Mouse (Mus musculus) G1E (cell line): Measurements from ENCODE around the gene Cd72. TPM values are rescaled to one million over a fixed set of nuclear protein-coding genes. Genes with fewer than 3 reads are reported as not detected.

Experiments used
- ATAC-seq: 2 replicates; pipeline ENCODE4 v1.8.0; 2016; ENCODE audit warnings: mild to moderate bottlenecking; ENCODE audit not compliant: insufficient number of reproducible peaks, poor library complexity, low FRiP score, severe bottlenecking; ENCODE audit errors: extremely low read depth
- DNase-seq: peaks from one replicate; pipeline ENCODE4 v3.0.0; 2012; ENCODE audit warnings: low spot score
- H3K27me3 ChIP-seq: 2 replicates; pipeline ENCODE4 v1.6.1; 2012; ENCODE audit warnings: mild to moderate bottlenecking, low read length, inconsistent platforms; ENCODE audit not compliant: insufficient read depth
- H3K36me3 ChIP-seq: replicated peaks from 2 replicates; pipeline ENCODE3; 2012; ENCODE audit warnings: mild to moderate bottlenecking, inconsistent platforms
- H3K4me1 ChIP-seq: 2 replicates; pipeline ENCODE4 v1.6.1; 2012; ENCODE audit warnings: low read depth, low read length, inconsistent platforms, mixed read lengths; ENCODE audit not compliant: insufficient read depth
- H3K4me3 ChIP-seq: 2 replicates; pipeline ENCODE4 v1.5.1; 2012; ENCODE audit warnings: low read depth, mild to moderate bottlenecking, inconsistent platforms, low read length, moderate library complexity, mixed read lengths
- H3K9me3 ChIP-seq: replicated peaks from 2 replicates; pipeline ENCODE4 v1.6.1; 2012; ENCODE audit warnings: inconsistent platforms
- CTCF ChIP-seq: IDR thresholded peaks from 2 replicates; pipeline ENCODE4 v1.5.1; 2012; ENCODE audit warnings: low read depth, low read length, inconsistent platforms, mixed read lengths
- GATA1 ChIP-seq: IDR thresholded peaks from 2 replicates; pipeline ENCODE4 v1.6.1; 2012; ENCODE audit warnings: borderline replicate concordance, low read length, inconsistent platforms, mixed read lengths
- GATA2 ChIP-seq: IDR thresholded peaks from 2 replicates; pipeline ENCODE4 v1.6.1; 2012; ENCODE audit warnings: low read depth, low read length, inconsistent platforms, borderline replicate concordance
- POLR2AphosphoS5 ChIP-seq: IDR thresholded peaks from 2 replicates; pipeline ENCODE4 v1.6.1; 2012; ENCODE audit warnings: low read depth, low read length, inconsistent platforms; ENCODE audit not compliant: insufficient replicate concordance
- TAL1 ChIP-seq: conservative IDR thresholded peaks from 2 replicates; pipeline ENCODE4 v1.6.1; 2012; ENCODE audit warnings: low read depth, low read length, inconsistent platforms, mixed read lengths
- polyA plus RNA-seq: library from polyadenylated mRNA; stranded (reverse); fragments of >175 nt; gene quantifications from 2 replicates; pipeline ENCODE4 v1.2.3, GENCODE M21; 2012
- total RNA-seq, 2 experiments: library from RNA; stranded (forward) in 1 of 2; stranded (reverse) in 1 of 2; fragments of 200-1000 nt in 1 of 2; fragments of >200 nt in 1 of 2; fragmentation: Nextera tagmentation in 1 of 2; gene quantifications; 2 replicates each; pipeline ENCODE4 v1.2.3; 2014 to 2017

Gene Cd72
- total and polyA plus RNA-seq, 3 experiments: 0.16 to 1.5 TPM; not detected in 1

GRCm38 (mm10) chr4:43419801-43420281 lies 34.6 kb downstream of the Cd72 start:
- Histone ChIP-seq H3K9me3 (peaks cover 26% of the 10 kb centered on the region), H3K4me1 (peaks cover 54% of the 10 kb centered on the region), H3K4me3 (no peak overlapping the region), H3K36me3 (peaks cover 2% of the 10 kb centered on the region), H3K27me3 (peaks cover 23% of the 10 kb centered on the region; the same call in 1 of the 2 replicates)
- no peak for TF ChIP-seq GATA2
- DNase-seq (no peak), ATAC-seq (no peak)

GRCm38 (mm10) chr4:43418973-43419656 lies 35.3 kb downstream of the Cd72 start:
- Histone ChIP-seq H3K27me3 (peaks cover 19% of the 10 kb centered on the region; the same call in 1 of the 2 replicates), H3K4me3 (no peak overlapping the region; the same call in 1 of the 2 replicates), H3K36me3 (peaks cover 2% of the 10 kb centered on the region), H3K9me3 (peaks cover 29% of the 10 kb centered on the region), H3K4me1 (peaks cover 62% of the 10 kb centered on the region)
- ATAC-seq (no peak), DNase-seq (no peak)
- TF ChIP-seq POLR2AphosphoS5: no peak
- no peak for TF ChIP-seq TAL1
- TF ChIP-seq GATA1: no peak
- TF ChIP-seq GATA2: no peak
- TF ChIP-seq CTCF: no peak

GRCm38 (mm10) chr4:43418450-43418849 lies 36.0 kb downstream of the Cd72 start:
- Histone ChIP-seq H3K36me3 (peaks cover 2% of the 10 kb centered on the region), H3K9me3 (peaks cover 29% of the 10 kb centered on the region), H3K4me3 (no peak overlapping the region; the same call in 1 of the 2 replicates), H3K27me3 (peaks cover 13% of the 10 kb centered on the region; the same call in 1 of the 2 replicates), H3K4me1 (peaks cover 67% of the 10 kb centered on the region)
- no peak for ATAC-seq
- DNase-seq: no peak
- TF ChIP-seq POLR2AphosphoS5 (no peak), TAL1 (no peak), GATA2 (no peak), CTCF (no peak), GATA1 (no peak)

- TF ChIP-seq GATA2 (no peak), TAL1 (peak; percentile 78)
- DNase-seq (peak; percentile 76), ATAC-seq (peak; percentile 77)
- H3K27me3 ChIP-seq: peaks cover 10% of the 10 kb centered on the region; the same call in 1 of the 2 replicates
- H3K36me3 ChIP-seq: peaks cover 2% of the 10 kb centered on the region
- H3K4me1 ChIP-seq: peaks cover 70% of the 10 kb centered on the region
- peak overlapping the region; percentile 62 for H3K4me3 ChIP-seq
- peaks cover 29% of the 10 kb centered on the region for H3K9me3 ChIP-seq
Measured at GRCm38 (mm10) chr4:43417269-43418062, 37.0 kb downstream of the Cd72 start.

- peaks cover 2% of the 10 kb centered on the region for H3K36me3 ChIP-seq
- H3K4me1 ChIP-seq: peaks cover 77% of the 10 kb centered on the region
- peaks cover 23% of the 10 kb centered on the region for H3K9me3 ChIP-seq
Measured at GRCm38 (mm10) chr4:43416071-43416490, 38.3 kb downstream of the Cd72 start.

GRCm38 (mm10) chr4:43415221-43416070 lies 39.0 kb downstream of the Cd72 start:
- peaks cover 23% of the 10 kb centered on the region for H3K9me3 ChIP-seq
- H3K27me3 ChIP-seq: no peaks in the 10 kb centered on the region
- DNase-seq (no peak), ATAC-seq (no peak)
- H3K4me3 ChIP-seq: peak overlapping the region; percentile 45; the same call in 1 of the 2 replicates
- peaks cover 2% of the 10 kb centered on the region for H3K36me3 ChIP-seq
- H3K4me1 ChIP-seq: peaks cover 75% of the 10 kb centered on the region
- no peak for TF ChIP-seq POLR2AphosphoS5
- TF ChIP-seq GATA2: no peak
- TF ChIP-seq GATA1: no peak
- no peak for TF ChIP-seq TAL1
- TF ChIP-seq CTCF: no peak

More at GRCm38 (mm10) chr4:43416071-43416490, 38.3 kb downstream of the Cd72 start:
- TF ChIP-seq GATA1 (no peak), POLR2AphosphoS5 (no peak), GATA2 (no peak), CTCF (no peak), TAL1 (no peak)
- Histone ChIP-seq H3K27me3 (peaks cover under 1% of the 10 kb centered on the region; the same call in 1 of the 2 replicates), H3K4me3 (peak overlapping the region; percentile 15; the same call in 1 of the 2 replicates)
- no peak for ATAC-seq
- DNase-seq: no peak
